Mouse (Mus musculus) MEL (cell line): ENCODE data around the gene Grb2.

Experiments used
- BHLHE40 ChIP-seq: IDR thresholded peaks from 2 replicates; pipeline ENCODE4 v1.6.1; 2012; ENCODE audit warnings: low read depth, mild to moderate bottlenecking, inconsistent platforms, low read length, improper control_type of control experiment, borderline replicate concordance
- CTCF ChIP-seq, 3 experiments: IDR thresholded peaks in 2 of 3; conservative IDR thresholded peaks in 1 of 3; 2 replicates each; pipeline ENCODE4 v1.5.1; 2011 to 2012; ENCODE audit warnings: low read length in 3 of 3, low read depth in 2 of 3, mild to moderate bottlenecking in 2 of 3, improper control_type of control experiment in 1 of 3, inconsistent platforms in 1 of 3, mixed read lengths in 1 of 3, moderate library complexity in 1 of 3; ENCODE audit not compliant: control insufficient read depth in 1 of 3, insufficient read depth in 1 of 3, poor library complexity in 1 of 3, severe bottlenecking in 1 of 3
- E2F4 ChIP-seq: IDR thresholded peaks from 2 replicates; pipeline ENCODE4 v1.6.1; 2011; ENCODE audit warnings: low read depth, low read length, improper control_type of control experiment, borderline replicate concordance
- ELF1 ChIP-seq: IDR thresholded peaks from 2 replicates; pipeline ENCODE4 v1.6.1; 2014; ENCODE audit warnings: low read depth, mild to moderate bottlenecking, inconsistent platforms, low read length, improper control_type of control experiment, moderate library complexity
- EP300 ChIP-seq, 2 experiments: IDR thresholded peaks; 2 replicates each; pipeline ENCODE4 v1.6.1; 2011; ENCODE audit warnings: improper control_type of control experiment in 2 of 2, low read length in 2 of 2, low read depth in 1 of 2, mild to moderate bottlenecking in 1 of 2
- GABPA ChIP-seq: IDR thresholded peaks from 2 replicates; pipeline ENCODE4 v1.6.1; 2012; ENCODE audit warnings: low read depth, mild to moderate bottlenecking, inconsistent platforms, low read length, improper control_type of control experiment, moderate library complexity
- MXI1 ChIP-seq: IDR thresholded peaks from 2 replicates; pipeline ENCODE4 v1.6.1; 2011; ENCODE audit warnings: mild to moderate bottlenecking, low read depth, low read length, improper control_type of control experiment
- POLR2A ChIP-seq, 2 experiments: IDR thresholded peaks; 2 replicates each; pipeline ENCODE4 v1.6.1; 2011 to 2012; ENCODE audit warnings: low read length in 2 of 2, mild to moderate bottlenecking in 2 of 2, control low read depth in 1 of 2, improper control_type of control experiment in 1 of 2, low read depth in 1 of 2, moderate library complexity in 1 of 2; ENCODE audit not compliant: control insufficient read depth in 1 of 2, insufficient read depth in 1 of 2, poor library complexity in 1 of 2
- POLR2AphosphoS2 ChIP-seq: IDR thresholded peaks from 2 replicates; pipeline ENCODE4 v1.6.1; 2011; ENCODE audit warnings: low read length, improper control_type of control experiment
- SMC3 ChIP-seq: IDR thresholded peaks from 2 replicates; pipeline ENCODE4 v1.6.1; 2011; ENCODE audit warnings: low read depth, low read length, improper control_type of control experiment
- ZC3H11A ChIP-seq: IDR thresholded peaks from 2 replicates; pipeline ENCODE4 v1.6.1; 2012; ENCODE audit warnings: low read depth, mild to moderate bottlenecking, inconsistent platforms, low read length, improper control_type of control experiment
- ZMIZ1 ChIP-seq: IDR thresholded peaks from 2 replicates; pipeline ENCODE4 v1.6.1; 2012; ENCODE audit warnings: low read depth, mild to moderate bottlenecking, inconsistent platforms, low read length, improper control_type of control experiment, moderate library complexity

GRCm38 (mm10) chr11:115752653-115753052 is 44.3 kb upstream of the Grb2 start:
- no peak for TF ChIP-seq POLR2A (IDR thresholded peaks at IDR 0.05; ENCODE audit: control insufficient read depth in 1 of 2, insufficient read depth in 1 of 2, low read depth in 1 of 2, low read length in 2 of 2, poor library complexity in 1 of 2)
- TF ChIP-seq BHLHE40, result no peak
- no peak for TF ChIP-seq E2F4
- no peak for TF ChIP-seq CTCF (IDR thresholded peaks at IDR 0.05 in 2 of 3, conservative IDR thresholded peaks at IDR 0.05 in 1 of 3; ENCODE audit: control insufficient read depth in 1 of 3, insufficient read depth in 1 of 3, low read depth in 2 of 3, low read length in 3 of 3, poor library complexity in 1 of 3, severe bottlenecking in 1 of 3)
- no peak for TF ChIP-seq SMC3
- no peak for TF ChIP-seq ZC3H11A
- no peak for TF ChIP-seq ZMIZ1
- TF ChIP-seq EP300 (IDR thresholded peaks at IDR 0.05; ENCODE audit: low read depth in 1 of 2, low read length in 2 of 2), result no peak
- no peak for TF ChIP-seq GABPA
- TF ChIP-seq POLR2AphosphoS2, result no peak
- no peak for TF ChIP-seq ELF1
- no peak for TF ChIP-seq MXI1
